Mouse (Mus musculus) midbrain, postnatal 0 days (tissue): ENCODE measurements around the gene Lcp1. TPM values are rescaled to one million over a fixed set of nuclear protein-coding genes. Genes with fewer than 3 reads are reported as not detected.
"Not testable (repeated sequence)": the region's sequence is repeated elsewhere in the genome, so short reads cannot be mapped to it uniquely, and the experiment has no call there.

Experiments used
- ATAC-seq: fragments of 200-750 bp; cut with Nextera tagmentation; 2 replicates; pipeline ENCODE4 v1.8.0; 2017; ENCODE audit warnings: moderate number of reproducible peaks, mild to moderate bottlenecking, moderate TSS enrichment, moderate library complexity; ENCODE audit not compliant: low FRiP score
- DNase-seq: peaks from one replicate; pipeline ENCODE4 v3.0.0-alpha.2; 2015; ENCODE audit warnings: low spot score
- H3K27ac ChIP-seq: fragments of 300-500 bp; sonication (generic); 2 replicates; pipeline ENCODE4 v1.5.1; 2014; ENCODE audit warnings: low read depth, mild to moderate bottlenecking, low read length, mixed read lengths
- H3K27me3 ChIP-seq: fragments of 300-500 bp; sonication (generic); 2 replicates; pipeline ENCODE4 v1.6.1; 2014; ENCODE audit warnings: low read length, control low read depth, mixed read lengths; ENCODE audit not compliant: insufficient read depth
- H3K36me3 ChIP-seq: fragments of 300-500 bp; sonication (generic); 2 replicates; pipeline ENCODE4 v1.6.1; 2014; ENCODE audit warnings: low read length, control low read depth, mixed read lengths; ENCODE audit not compliant: insufficient read depth
- H3K4me1 ChIP-seq: fragments of 300-500 bp; sonication (generic); 2 replicates; pipeline ENCODE4 v1.6.1; 2014; ENCODE audit warnings: mild to moderate bottlenecking, control low read depth, antibody characterized with exemption, low read length, mixed read lengths; ENCODE audit not compliant: insufficient read depth
- H3K4me2 ChIP-seq: fragments of 300-500 bp; sonication (generic); 2 replicates; pipeline ENCODE4 v1.6.1; 2014; ENCODE audit warnings: low read depth, mild to moderate bottlenecking, low read length, mixed read lengths; ENCODE audit not compliant: poor library complexity, severe bottlenecking
- H3K4me3 ChIP-seq: fragments of 300-500 bp; sonication (generic); 2 replicates; pipeline ENCODE4 v1.5.1; 2014; ENCODE audit warnings: low read depth, mild to moderate bottlenecking, low read length, moderate library complexity
- H3K9ac ChIP-seq: fragments of 300-500 bp; sonication (generic); replicated peaks from 2 replicates; pipeline ENCODE4 v1.6.1; 2014; ENCODE audit warnings: mild to moderate bottlenecking, low read length, moderate library complexity, mixed read lengths; ENCODE audit not compliant: poor library complexity, severe bottlenecking
- H3K9me3 ChIP-seq: fragments of 300-500 bp; sonication (generic); 2 replicates; pipeline ENCODE4 v1.6.1; 2016; ENCODE audit warnings: low read length, control low read depth
- CTCF ChIP-seq: IDR thresholded peaks from 2 replicates; pipeline ENCODE4 v1.5.1; 2016; ENCODE audit warnings: antibody characterized with exemption, mild to moderate bottlenecking
- WGBS: fragments of 180-500 bp; shearing (Covaris S2); extraction: QIAGEN DNeasy Blood & Tissue Kit; methylation state at CpG from one replicate; pipeline ENCODE4 v1.1.7; 2014; 5-methylcytosine and 5-hydroxymethylcytosine counted together
- polyA plus RNA-seq: library from polyadenylated mRNA; unstranded; fragments of >200 nt; fragmentation: Nextera tagmentation; extraction: Ambion mirVana; gene quantifications from 2 replicates; pipeline ENCODE4 v1.2.1, GENCODE M21; 2015
- total RNA-seq: library from RNA; depleted of rRNA; stranded (reverse); fragments of >200 nt; gene quantifications from 2 replicates; pipeline ENCODE4 v1.2.3, GENCODE M21; 2014

The Lcp1 gene
- total and polyA plus RNA-seq, 2 experiments from 2014 or later: 6.9 to 7.8 TPM

DNA sequence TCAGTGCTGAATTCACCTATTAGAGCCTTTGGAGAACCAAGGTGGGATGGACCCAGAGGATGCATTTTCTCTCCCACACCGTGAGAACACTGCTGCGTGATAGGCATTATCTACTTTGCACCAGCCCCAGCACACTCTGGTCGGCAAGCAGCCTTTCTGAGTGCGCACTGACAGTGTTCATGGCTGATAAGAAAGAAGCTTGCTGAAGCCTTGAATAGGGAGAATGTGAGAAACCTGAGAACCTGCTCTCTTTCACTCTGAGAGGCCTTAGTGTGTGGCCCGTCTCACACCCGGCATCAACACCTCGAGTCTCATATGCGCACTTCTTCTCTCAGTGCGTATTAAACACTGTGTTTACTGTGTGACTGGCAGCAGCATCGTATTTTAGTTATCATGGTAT lies 7.6 kb downstream of the Lcp1 start:
- H3K9me3 ChIP-seq: no peaks in the 10 kb centered on the region
- TF ChIP-seq CTCF: no peak
- no peak overlapping the region for H3K4me3 ChIP-seq
- H3K27ac ChIP-seq: no peak overlapping the region
- H3K4me2 ChIP-seq: no peak overlapping the region
- DNase-seq (no peak), ATAC-seq (no peak)
- H3K9ac ChIP-seq: no peak overlapping the region
- H3K27me3 ChIP-seq: no peaks in the 10 kb centered on the region
- WGBS: 67% methylated on average over 10 of the region's 10 CpGs
- no peaks in the 10 kb centered on the region for H3K4me1 ChIP-seq
- no peaks in the 10 kb centered on the region for H3K36me3 ChIP-seq

DNA sequence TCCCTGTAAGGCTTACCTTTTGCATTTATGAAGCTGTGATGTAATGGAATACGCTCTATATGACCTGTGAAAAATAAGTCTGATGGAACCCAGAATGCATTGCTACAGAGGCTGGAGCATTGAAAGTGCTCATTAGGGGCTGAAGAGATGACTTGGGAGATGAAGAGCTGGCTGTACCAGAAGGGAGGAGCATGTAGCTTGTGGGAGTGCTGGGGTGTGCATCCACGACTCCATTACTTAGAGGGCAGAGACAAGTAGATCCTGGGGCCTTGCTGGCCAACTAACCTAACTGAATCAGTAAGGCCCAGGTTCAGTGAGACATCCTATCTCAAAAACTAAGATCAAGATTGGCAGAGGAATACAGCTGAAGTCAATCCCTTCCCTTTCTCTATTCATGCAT lies 8.3 kb downstream of the Lcp1 start:
- Histone ChIP-seq H3K4me1 (no peaks in the 10 kb centered on the region), H3K4me3 (no peak overlapping the region), H3K36me3 (no peaks in the 10 kb centered on the region), H3K9ac (no peak overlapping the region), H3K9me3 (no peaks in the 10 kb centered on the region), H3K27ac (no peak overlapping the region), H3K4me2 (no peak overlapping the region), H3K27me3 (no peaks in the 10 kb centered on the region)
- DNase-seq (no peak), ATAC-seq (no peak)
- no peak for TF ChIP-seq CTCF
- 93% methylated on average over 2 of the region's 2 CpGs for WGBS

DNA sequence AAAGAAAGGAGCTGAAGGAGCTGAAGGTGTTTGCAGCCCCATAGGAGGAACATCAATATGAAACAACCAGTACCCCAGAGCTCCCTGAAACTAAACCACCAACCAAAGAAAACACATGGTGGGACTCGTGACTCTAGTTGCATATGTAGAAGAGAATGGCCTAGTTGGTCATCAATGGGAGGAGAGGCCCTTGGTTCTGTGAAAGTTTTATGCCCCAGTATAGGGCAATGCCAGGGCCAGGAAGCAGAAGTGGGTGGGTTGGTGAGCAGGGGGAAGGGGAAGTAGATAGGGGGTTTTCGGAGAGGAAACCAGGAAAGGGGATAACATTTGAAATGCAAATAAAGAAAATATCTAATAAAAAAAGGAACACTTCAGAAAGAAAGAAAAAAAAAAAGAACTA lies 16.8 kb downstream of the Lcp1 start:
- not testable (repeated sequence) for H3K27me3 ChIP-seq, H3K27ac ChIP-seq, H3K4me3 ChIP-seq, H3K9me3 ChIP-seq, H3K9ac ChIP-seq, H3K36me3 ChIP-seq, ATAC-seq, H3K4me1 ChIP-seq, DNase-seq, H3K4me2 ChIP-seq
- WGBS: 93% methylated on average over 2 of the region's 2 CpGs

DNA sequence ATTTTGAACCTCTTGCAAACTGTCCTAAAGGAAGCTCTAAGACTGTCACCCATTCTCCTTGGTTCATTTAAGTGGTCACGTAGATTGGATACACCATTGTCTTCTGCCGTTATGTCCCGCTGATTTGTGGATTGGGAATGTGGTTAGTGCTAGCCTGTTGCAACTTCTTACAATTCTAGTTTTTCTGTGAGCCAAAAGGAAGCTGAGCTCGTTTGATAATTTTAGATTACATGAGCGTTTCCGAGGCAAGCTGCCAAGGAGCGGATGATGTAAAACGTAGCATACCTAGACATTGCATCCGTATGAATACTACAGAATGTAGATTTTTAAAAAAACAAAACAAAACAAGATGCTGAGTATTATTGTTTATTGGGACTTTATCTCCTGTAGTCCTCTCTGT lies 17.3 kb downstream of the Lcp1 start:
- H3K27me3 ChIP-seq: no peaks in the 10 kb centered on the region
- DNase-seq (no peak), ATAC-seq (no peak)
- H3K9me3 ChIP-seq: no peaks in the 10 kb centered on the region
- H3K4me2 ChIP-seq: no peak overlapping the region
- H3K4me1 ChIP-seq: no peaks in the 10 kb centered on the region
- TF ChIP-seq CTCF: no peak
- H3K9ac ChIP-seq: no peak overlapping the region
- 84% methylated on average over 9 of the region's 9 CpGs for WGBS
- no peaks in the 10 kb centered on the region for H3K36me3 ChIP-seq
- H3K27ac ChIP-seq: no peak overlapping the region
- no peak overlapping the region for H3K4me3 ChIP-seq

DNA sequence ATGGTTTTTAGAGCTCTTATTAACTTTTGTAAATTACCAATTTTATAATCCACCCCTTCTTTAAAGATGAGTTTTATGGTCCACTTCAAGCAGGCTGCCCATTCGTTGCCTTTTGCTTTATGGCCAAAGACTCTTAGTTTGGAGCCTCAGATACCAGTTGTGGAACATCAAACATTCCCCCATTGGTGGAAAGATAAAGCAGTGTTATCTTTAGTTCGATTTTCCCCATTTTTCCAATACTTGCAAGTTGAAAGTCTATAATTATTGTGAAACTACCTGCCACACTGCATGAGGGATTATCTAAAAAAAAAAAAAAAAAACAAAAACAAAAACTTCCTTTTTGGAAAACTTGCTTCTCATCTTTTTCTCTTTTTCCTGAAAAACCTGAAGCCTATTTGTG lies 19.8 kb downstream of the Lcp1 start:
- H3K36me3 ChIP-seq: no peaks in the 10 kb centered on the region
- DNase-seq (no peak), ATAC-seq (no peak)
- H3K4me2 ChIP-seq: no peak overlapping the region
- no peak overlapping the region for H3K9ac ChIP-seq
- no peak for TF ChIP-seq CTCF
- H3K27me3 ChIP-seq: no peaks in the 10 kb centered on the region
- H3K9me3 ChIP-seq: no peaks in the 10 kb centered on the region
- H3K4me3 ChIP-seq: no peak overlapping the region
- no peaks in the 10 kb centered on the region for H3K4me1 ChIP-seq
- WGBS: 75% methylated on average over 2 of the region's 2 CpGs
- no peak overlapping the region for H3K27ac ChIP-seq

DNA sequence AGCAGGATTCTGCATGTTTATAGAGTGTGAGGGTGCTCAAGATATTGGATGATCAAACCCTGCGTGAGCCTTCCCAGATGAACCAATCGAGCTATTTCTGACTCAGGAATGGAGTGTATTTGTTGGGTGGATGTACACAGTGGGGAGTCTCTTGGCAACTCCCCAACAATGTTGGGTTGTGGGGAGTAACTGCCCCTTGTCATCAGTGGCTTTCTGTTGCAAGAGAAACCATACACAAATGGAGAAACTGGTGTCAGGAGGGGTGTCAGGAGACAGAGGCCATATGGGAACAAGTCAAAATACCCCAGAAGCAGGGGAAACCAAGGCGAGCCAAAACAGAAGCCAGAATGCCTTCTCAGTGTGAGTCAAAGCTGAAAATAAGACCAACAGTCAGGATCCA lies 20.2 kb downstream of the Lcp1 start:
- Histone ChIP-seq H3K36me3 (no peaks in the 10 kb centered on the region), H3K27ac (no peak overlapping the region), H3K4me1 (no peaks in the 10 kb centered on the region), H3K4me3 (no peak overlapping the region), H3K27me3 (no peaks in the 10 kb centered on the region), H3K4me2 (no peak overlapping the region), H3K9me3 (no peaks in the 10 kb centered on the region), H3K9ac (no peak overlapping the region)
- DNase-seq (no peak), ATAC-seq (no peak)
- TF ChIP-seq CTCF: no peak
- WGBS: 74% methylated on average over 3 of the region's 3 CpGs

DNA sequence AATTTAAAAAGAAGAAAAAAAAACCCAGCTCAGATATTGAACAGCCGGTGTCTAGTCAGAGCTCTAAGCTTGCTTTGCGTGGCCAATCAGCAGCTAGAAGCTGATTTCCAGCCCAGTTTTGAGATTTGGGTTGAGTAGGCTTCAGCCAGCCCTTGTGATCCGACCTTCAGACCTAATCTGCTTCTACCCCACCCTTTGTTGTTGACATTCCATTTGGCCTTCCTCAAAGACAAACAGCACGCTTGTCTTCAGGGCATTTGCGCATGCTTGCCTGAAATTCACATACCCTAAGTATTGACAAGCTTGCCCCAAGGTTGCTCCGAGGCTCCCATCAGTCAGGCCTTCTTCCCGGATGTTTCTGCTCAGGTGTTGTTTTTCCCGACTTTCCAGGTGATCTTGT lies 23.6 kb downstream of the Lcp1 start:
- Histone ChIP-seq H3K4me3 (no peak overlapping the region), H3K27me3 (no peaks in the 10 kb centered on the region), H3K9ac (no peak overlapping the region), H3K36me3 (no peaks in the 10 kb centered on the region), H3K4me2 (no peak overlapping the region), H3K9me3 (no peaks in the 10 kb centered on the region), H3K4me1 (no peaks in the 10 kb centered on the region), H3K27ac (no peak overlapping the region)
- TF ChIP-seq CTCF: no peak
- 83% methylated on average over 8 of the region's 8 CpGs for WGBS
- ATAC-seq: no peak
- no peak for DNase-seq
